Mouse (Mus musculus): Measurements from ENCODE around the gene S100a1. TPM values are rescaled to one million over a fixed set of nuclear protein-coding genes. Genes with fewer than 3 reads are reported as not detected.

The S100a1 gene
- polyA plus RNA-seq, 1 experiment = 189 TPM

Other genes with a start within 250 kb of the S100a1 start
- 6.6 TPM for gene Dennd4b, start 249.2 kb downstream of the S100a1 start, polyA plus RNA-seq (2012; fragmentation: generic; extraction: Trizol)
- gene Gatad2b, start 221.2 kb downstream of the S100a1 start, polyA plus RNA-seq (2012; fragmentation: generic; extraction: Trizol) = 14.7 TPM
- 3.4 TPM for gene Slc27a3, start 124.5 kb downstream of the S100a1 start, polyA plus RNA-seq (2012; fragmentation: generic; extraction: Trizol)
- gene Ints3, start 80.8 kb downstream of the S100a1 start, polyA plus RNA-seq (2012; fragmentation: generic; extraction: Trizol) = 24.2 TPM
- gene Npr1, start 48.5 kb downstream of the S100a1 start, polyA plus RNA-seq (2012; fragmentation: generic; extraction: Trizol) = 0.22 TPM
- gene Ilf2, start 38.3 kb downstream of the S100a1 start, polyA plus RNA-seq (2012; fragmentation: generic; extraction: Trizol) = 50.4 TPM
- gene Snapin, start 23.4 kb downstream of the S100a1 start, polyA plus RNA-seq (2012; fragmentation: generic; extraction: Trizol) = 33.7 TPM
- 108 TPM for gene Chtop, start 4.9 kb downstream of the S100a1 start, polyA plus RNA-seq (2012; fragmentation: generic; extraction: Trizol)
- 106 TPM for gene S100a13, start within 50 bp of the S100a1 start, polyA plus RNA-seq (2012; fragmentation: generic; extraction: Trizol)
- gene S100a14, start 12.5 kb upstream of the S100a1 start, polyA plus RNA-seq (2012; fragmentation: generic; extraction: Trizol) = 2.9 TPM
- gene S100a16, start 22.9 kb upstream of the S100a1 start, polyA plus RNA-seq (2012; fragmentation: generic; extraction: Trizol) = 210 TPM
- gene S100a3, start 46.2 kb upstream of the S100a1 start, polyA plus RNA-seq (2012; fragmentation: generic; extraction: Trizol) = 4.7 TPM
- not detected for gene S100a2, start 75.9 kb upstream of the S100a1 start, polyA plus RNA-seq (2012; fragmentation: generic; extraction: Trizol)
- 0.89 TPM for gene Gm42674, start 87.5 kb upstream of the S100a1 start, polyA plus RNA-seq (2012; fragmentation: generic; extraction: Trizol)
- 3,627 TPM for gene S100a4, start 89.4 kb upstream of the S100a1 start, polyA plus RNA-seq (2012; fragmentation: generic; extraction: Trizol)
- 0.19 TPM for gene S100a5, start 94.1 kb upstream of the S100a1 start, polyA plus RNA-seq (2012; fragmentation: generic; extraction: Trizol)
- gene S100a6, start 98.5 kb upstream of the S100a1 start, polyA plus RNA-seq (2012; fragmentation: generic; extraction: Trizol) = 2,472 TPM
- 0.37 TPM for gene S100a7a, start 139.6 kb upstream of the S100a1 start, polyA plus RNA-seq (2012; fragmentation: generic; extraction: Trizol)
- not detected for gene S100a8, start 154.6 kb upstream of the S100a1 start, polyA plus RNA-seq (2012; fragmentation: generic; extraction: Trizol)
- gene S100a9, start 181.3 kb upstream of the S100a1 start, polyA plus RNA-seq (2012; fragmentation: generic; extraction: Trizol) = not detected
- gene Pglyrp4, start 212.5 kb upstream of the S100a1 start, polyA plus RNA-seq (2012; fragmentation: generic; extraction: Trizol) = not detected